Mouse (Mus musculus) erythroblast, embryonic 14.5 days (primary cell): ENCODE data around the gene Pde4d.

Experiments used
- GATA1 ChIP-seq: IDR thresholded peaks from 2 replicates; pipeline ENCODE4 v1.6.1; 2012; ENCODE audit warnings: low read length, inconsistent platforms, mixed read lengths
- TAL1 ChIP-seq: IDR thresholded peaks from 3 replicates; pipeline ENCODE4 v1.6.1; 2012; ENCODE audit warnings: low read length, inconsistent platforms, mixed read lengths

DNA sequence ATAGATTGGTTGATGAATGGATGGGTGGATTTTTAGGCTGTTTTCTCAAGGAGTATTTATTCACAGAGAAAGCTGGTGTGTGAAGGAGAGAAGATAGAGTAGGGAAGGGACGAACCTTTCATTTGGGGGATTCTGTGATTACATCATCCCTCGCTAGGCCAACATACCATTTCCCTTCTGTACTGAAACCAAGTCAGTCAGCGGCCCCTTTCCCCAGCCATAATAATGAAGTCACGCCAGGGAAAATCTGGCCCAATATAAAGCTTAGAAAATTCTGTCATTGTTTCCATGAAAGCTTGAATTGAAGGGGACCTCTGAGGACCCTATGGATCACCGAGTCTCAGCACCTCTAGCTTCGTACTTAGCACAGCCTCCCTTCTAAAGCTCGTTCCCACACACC is 307.7 kb downstream of the Pde4d start:
- TF ChIP-seq TAL1 = no peak
- TF ChIP-seq GATA1 = no peak
